Mouse (Mus musculus) embryonic facial prominence, embryonic 11.5 days (tissue): ENCODE results near the gene Mia2. TPM values are rescaled to one million over a fixed set of nuclear protein-coding genes. Genes with fewer than 3 reads are reported as not detected.
"Not testable (repeated sequence)": the region's sequence is repeated elsewhere in the genome, so short reads cannot be mapped to it uniquely, and the experiment has no call there.

Experiments used
- ATAC-seq: fragments of 200-750 bp; cut with Nextera tagmentation; replicated peaks from 2 replicates; pipeline ENCODE4 v1.8.0; 2017; ENCODE audit warnings: low read depth; ENCODE audit not compliant: insufficient number of reproducible peaks, low FRiP score, low TSS enrichment
- DNase-seq: peaks from one replicate; pipeline ENCODE4 v3.0.0-alpha.2; 2015; ENCODE audit warnings: low spot score
- H3K27ac ChIP-seq: fragments of 300-500 bp; sonication (generic); replicated peaks from 2 replicates; pipeline ENCODE4 v1.5.1; 2014; ENCODE audit warnings: mild to moderate bottlenecking, low read depth, low read length, control low read depth
- H3K27me3 ChIP-seq: fragments of 300-500 bp; sonication (generic); 2 replicates; pipeline ENCODE4 v1.6.1; 2014; ENCODE audit warnings: mild to moderate bottlenecking, low read length, moderate library complexity, mixed read lengths; ENCODE audit not compliant: control insufficient read depth, insufficient read depth
- H3K36me3 ChIP-seq: fragments of 300-500 bp; sonication (generic); replicated peaks from 2 replicates; pipeline ENCODE4 v1.6.1; 2014; ENCODE audit warnings: low read depth, mild to moderate bottlenecking, low read length, moderate library complexity, mixed read lengths; ENCODE audit not compliant: control insufficient read depth, insufficient read depth
- H3K4me1 ChIP-seq: fragments of 300-500 bp; sonication (generic); 2 replicates; pipeline ENCODE4 v1.6.1; 2014; ENCODE audit warnings: low read length, mixed read lengths; ENCODE audit not compliant: control insufficient read depth, insufficient read depth
- H3K4me2 ChIP-seq: fragments of 300-500 bp; sonication (generic); 2 replicates; pipeline ENCODE4 v1.6.1; 2014; ENCODE audit warnings: low read depth, mild to moderate bottlenecking, control low read depth, low read length, moderate library complexity
- H3K4me3 ChIP-seq: fragments of 300-500 bp; sonication (generic); 2 replicates; pipeline ENCODE4 v1.5.1; 2014; ENCODE audit warnings: low read depth, low read length, control low read depth
- H3K9ac ChIP-seq: fragments of 300-500 bp; sonication (generic); replicated peaks from 2 replicates; pipeline ENCODE4 v1.6.1; 2014; ENCODE audit warnings: mild to moderate bottlenecking, control low read depth, low read length
- H3K9me3 ChIP-seq: fragments of 300-500 bp; sonication (generic); replicated peaks from 2 replicates; pipeline ENCODE4 v1.6.1; 2016; ENCODE audit warnings: mild to moderate bottlenecking, low read length, inconsistent platforms, mixed read lengths; ENCODE audit not compliant: control insufficient read depth
- WGBS: fragments of 180-500 bp; shearing (Covaris S2); extraction: QIAGEN DNeasy Blood & Tissue Kit; methylation state at CpG from one replicate; pipeline ENCODE4 v1.1.7; 2014; 5-methylcytosine and 5-hydroxymethylcytosine counted together
- polyA plus RNA-seq: library from polyadenylated mRNA; unstranded; fragments of >200 nt; fragmentation: Nextera tagmentation; extraction: Ambion mirVana; gene quantifications from 2 replicates; pipeline ENCODE4 v1.2.1, GENCODE M21; 2014

Gene Mia2
- 62.8 and 71.9 TPM in 2 replicates for polyA plus RNA-seq

- no peak within 1 kb of the TSS for H3K27ac ChIP-seq
- H3K4me1 ChIP-seq = no peaks in the 10 kb centered on the region
- no peak within 1 kb of the TSS for H3K4me3 ChIP-seq
- no peak within 1 kb of the TSS for H3K4me2 ChIP-seq
- DNase-seq (no peak), ATAC-seq (no peak)
- no peaks in the 10 kb centered on the region for H3K27me3 ChIP-seq
- no peak within 1 kb of the TSS for H3K9ac ChIP-seq
- H3K9me3 ChIP-seq = no peaks in the 10 kb centered on the region
- no peaks in the 10 kb centered on the region for H3K36me3 ChIP-seq
- WGBS = 82% methylated on average over 19 of the region's 19 CpGs
Measured at GRCm38 (mm10) chr12:59095104-59096025, at the start of gene Mia2. Mia2 (plus strand) TSS chr12:59095799.

GRCm38 (mm10) chr12:59052470-59052869 lies 43.1 kb upstream of the Mia2 start:
- no peaks in the 10 kb centered on the region; the same call in 1 of the 2 replicates for H3K36me3 ChIP-seq
- ATAC-seq (no peak), DNase-seq (no peak)
- H3K9ac ChIP-seq = no peak overlapping the region
- no peaks in the 10 kb centered on the region for H3K9me3 ChIP-seq
- no peaks in the 10 kb centered on the region for H3K27me3 ChIP-seq
- 92% methylated on average over 3 of the region's 3 CpGs for WGBS
- no peak overlapping the region for H3K27ac ChIP-seq
- no peak overlapping the region for H3K4me2 ChIP-seq
- no peak overlapping the region for H3K4me3 ChIP-seq
- H3K4me1 ChIP-seq = no peaks in the 10 kb centered on the region

- Histone ChIP-seq H3K9ac (no peak overlapping the region), H3K27ac (no peak overlapping the region), H3K36me3 (no peaks in the 10 kb centered on the region; the same call in 1 of the 2 replicates), H3K27me3 (no peaks in the 10 kb centered on the region), H3K4me2 (no peak overlapping the region), H3K9me3 (no peaks in the 10 kb centered on the region), H3K4me3 (no peak overlapping the region), H3K4me1 (no peaks in the 10 kb centered on the region)
- WGBS = 93% methylated on average over 5 of the region's 5 CpGs
- no peak for ATAC-seq
- no peak for DNase-seq
Measured at GRCm38 (mm10) chr12:59053166-59053565, 42.4 kb upstream of the Mia2 start.

GRCm38 (mm10) chr12:59053976-59054375 lies 41.6 kb upstream of the Mia2 start:
- Histone ChIP-seq H3K4me1 (no peaks in the 10 kb centered on the region), H3K9me3 (no peaks in the 10 kb centered on the region), H3K9ac (no peak overlapping the region), H3K27me3 (no peaks in the 10 kb centered on the region), H3K4me2 (no peak overlapping the region), H3K27ac (no peak overlapping the region), H3K36me3 (no peaks in the 10 kb centered on the region; the same call in 1 of the 2 replicates), H3K4me3 (no peak overlapping the region)
- DNase-seq (no peak), ATAC-seq (no peak)

- no peak for ATAC-seq
- Histone ChIP-seq H3K27me3 (no peaks in the 10 kb centered on the region), H3K9me3 (no peaks in the 10 kb centered on the region), H3K27ac (no peak overlapping the region), H3K9ac (no peak overlapping the region), H3K4me1 (no peaks in the 10 kb centered on the region), H3K36me3 (no peaks in the 10 kb centered on the region; the same call in 1 of the 2 replicates), H3K4me3 (no peak overlapping the region), H3K4me2 (no peak overlapping the region)
- 89% methylated on average over 4 of the region's 4 CpGs for WGBS
- DNase-seq = no peak
Measured at GRCm38 (mm10) chr12:59055196-59055850, 40.3 kb upstream of the Mia2 start.

- Histone ChIP-seq H3K27me3 (no peaks in the 10 kb centered on the region), H3K36me3 (no peaks in the 10 kb centered on the region; the same call in 1 of the 2 replicates), H3K9me3 (no peaks in the 10 kb centered on the region), H3K9ac (no peak overlapping the region), H3K27ac (no peak overlapping the region), H3K4me3 (no peak overlapping the region), H3K4me2 (no peak overlapping the region), H3K4me1 (no peaks in the 10 kb centered on the region)
- ATAC-seq (no peak), DNase-seq (no peak)
- WGBS = 98% methylated on average over 11 of the region's 11 CpGs
Measured at GRCm38 (mm10) chr12:59056222-59056621, 39.4 kb upstream of the Mia2 start.

GRCm38 (mm10) chr12:59058242-59058641 lies 37.4 kb upstream of the Mia2 start:
- 78% methylated on average over 5 of the region's 5 CpGs for WGBS
- H3K9me3 ChIP-seq, ATAC-seq, H3K27me3 ChIP-seq, H3K4me1 ChIP-seq, H3K9ac ChIP-seq, H3K27ac ChIP-seq, H3K4me2 ChIP-seq, DNase-seq, H3K36me3 ChIP-seq, H3K4me3 ChIP-seq: not testable (repeated sequence)

GRCm38 (mm10) chr12:59060322-59060721 lies 35.3 kb upstream of the Mia2 start:
- peak overlapping the region; percentile 94 for H3K9ac ChIP-seq
- H3K27me3 ChIP-seq = no peaks in the 10 kb centered on the region
- H3K4me3 ChIP-seq = peak overlapping the region; percentile 78
- no peaks in the 10 kb centered on the region; the same call in 1 of the 2 replicates for H3K36me3 ChIP-seq
- DNase-seq (no peak), ATAC-seq (no peak)
- peak overlapping the region; percentile 72 for H3K4me2 ChIP-seq
- 59% methylated on average over 4 of the region's 4 CpGs for WGBS
- H3K27ac ChIP-seq = no peak overlapping the region
- H3K9me3 ChIP-seq = no peaks in the 10 kb centered on the region
- H3K4me1 ChIP-seq = no peaks in the 10 kb centered on the region
